Mouse (Mus musculus): ENCODE measurements at regions not wholly inside any gene's neighbourhood (a gene's known extent, or its start where the extent isn't known, plus 50 kb on each side); places are given as distances from the start of the nearest gene placed in this dataset.

DNA sequence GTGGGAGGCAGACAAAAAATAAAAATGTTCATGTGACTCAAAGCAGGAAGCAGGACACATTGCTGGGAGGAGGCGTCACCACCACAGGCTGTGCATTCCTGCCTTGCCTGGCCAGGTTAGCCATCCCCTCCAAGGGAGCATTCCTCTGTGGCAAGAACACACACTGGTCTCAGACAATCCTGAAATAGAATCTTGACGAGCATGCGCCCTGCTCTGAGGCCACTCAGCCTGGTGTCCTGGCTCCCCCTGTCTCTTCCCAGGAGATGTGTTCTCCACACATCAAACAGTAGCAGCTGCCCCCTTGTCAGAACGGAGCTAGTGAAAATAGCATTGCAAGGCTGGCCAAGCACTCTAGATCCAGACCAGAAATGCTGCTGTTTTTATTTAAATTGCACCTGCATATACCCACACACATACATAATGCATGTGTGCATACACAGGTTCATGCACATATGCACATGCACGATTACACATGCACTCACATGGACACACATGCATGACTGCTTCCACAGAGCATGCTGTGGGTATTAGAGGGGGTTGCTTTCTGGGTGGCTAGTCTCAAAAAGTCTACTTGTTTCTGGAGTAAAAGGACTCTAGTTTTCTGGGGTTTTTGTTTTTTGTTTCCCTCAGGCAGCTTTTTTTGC lies 105.8 kb downstream of the Tomm20 start:
- peaks cover 30% of the 10 kb centered on the region for H3K4me1 ChIP-seq (ENCODE audit: control insufficient read depth, insufficient read depth, low read length)
- ATAC-seq (ENCODE audit: insufficient number of reproducible peaks, low FRiP score, low TSS enrichment, low read depth): peak; percentile 79
- peak overlapping the region; percentile 28 for H3K4me2 ChIP-seq (ENCODE audit: low read depth, severe bottlenecking)

DNA sequence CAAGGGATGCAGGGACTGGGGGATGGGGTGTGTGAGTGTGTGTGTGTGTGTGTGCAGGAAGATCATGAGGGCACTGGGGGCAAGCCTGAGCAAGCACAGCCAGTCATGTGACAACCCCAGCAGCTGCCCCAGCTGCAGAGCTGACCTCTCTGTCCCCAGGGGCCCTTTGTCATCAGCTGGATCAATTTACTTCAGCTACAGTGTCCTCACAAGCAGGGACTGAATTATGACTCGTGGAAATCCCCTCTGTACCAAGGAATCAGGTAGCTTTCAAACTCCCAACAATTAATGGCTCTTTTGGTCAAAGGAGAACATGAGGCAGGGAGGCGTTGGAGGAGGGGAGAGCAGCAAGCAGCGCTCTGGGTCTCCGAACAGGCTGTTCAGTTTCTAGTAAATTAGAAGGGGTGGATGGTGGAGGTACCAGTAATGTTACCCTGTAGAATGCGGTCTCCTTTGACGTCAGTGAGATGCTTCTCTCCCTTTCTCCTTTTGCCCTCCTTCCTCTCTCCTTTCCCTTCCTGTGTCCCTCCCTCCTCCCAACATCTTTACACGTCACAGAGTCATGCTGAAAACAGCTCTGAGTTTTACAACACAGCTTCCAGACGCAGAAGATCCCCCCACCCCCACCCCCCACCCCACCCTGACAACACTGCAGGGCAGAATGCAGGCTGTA lies 106.5 kb downstream of the Tomm20 start:
- H3K36me3 ChIP-seq (ENCODE audit: control insufficient read depth, insufficient read depth, low read length): no peaks in the 10 kb centered on the region
- peak overlapping the region; percentile 77 for H3K27ac ChIP-seq (replicated peaks; ENCODE audit: low read depth, low read length)
- H3K4me1 ChIP-seq (ENCODE audit: control insufficient read depth, insufficient read depth, low read length): peaks cover 30% of the 10 kb centered on the region
- ATAC-seq (ENCODE audit: insufficient number of reproducible peaks, low FRiP score, low TSS enrichment, low read depth): peak; percentile 78
- no peak overlapping the region for H3K4me3 ChIP-seq (ENCODE audit: low read depth, low read length)
- no peaks in the 10 kb centered on the region for H3K9me3 ChIP-seq (ENCODE audit: control insufficient read depth, low read length)
- 2% methylated on average over 8 of the region's 8 CpGs for WGBS
- H3K27me3 ChIP-seq (ENCODE audit: control insufficient read depth, insufficient read depth, low read length): no peaks in the 10 kb centered on the region
- DNase-seq (ENCODE audit: low spot score): peak; percentile 82
- peak overlapping the region; percentile 34; the same call in 1 of the 2 replicates for H3K9ac ChIP-seq (ENCODE audit: low read length)
- H3K4me2 ChIP-seq (ENCODE audit: low read depth, severe bottlenecking): peak overlapping the region; percentile 28

More for the DNA sequence above, 105.8 kb downstream of the Tomm20 start:
- H3K27me3 ChIP-seq (ENCODE audit: control insufficient read depth, insufficient read depth, low read length): no peaks in the 10 kb centered on the region
- WGBS: 16% methylated on average over 5 of the region's 5 CpGs
- H3K36me3 ChIP-seq (ENCODE audit: control insufficient read depth, insufficient read depth, low read length): no peaks in the 10 kb centered on the region
- peak; percentile 73 for DNase-seq (ENCODE audit: low spot score)
- H3K9me3 ChIP-seq (ENCODE audit: control insufficient read depth, low read length): no peaks in the 10 kb centered on the region
- 0 out of 2 replicates have a peak overlapping the region, but pooled peaks have one; percentile 5 for H3K9ac ChIP-seq (ENCODE audit: low read length)
- no peak overlapping the region for H3K4me3 ChIP-seq (ENCODE audit: low read depth, low read length)
- peak overlapping the region; percentile 77 for H3K27ac ChIP-seq (replicated peaks; ENCODE audit: low read depth, low read length)

DNA sequence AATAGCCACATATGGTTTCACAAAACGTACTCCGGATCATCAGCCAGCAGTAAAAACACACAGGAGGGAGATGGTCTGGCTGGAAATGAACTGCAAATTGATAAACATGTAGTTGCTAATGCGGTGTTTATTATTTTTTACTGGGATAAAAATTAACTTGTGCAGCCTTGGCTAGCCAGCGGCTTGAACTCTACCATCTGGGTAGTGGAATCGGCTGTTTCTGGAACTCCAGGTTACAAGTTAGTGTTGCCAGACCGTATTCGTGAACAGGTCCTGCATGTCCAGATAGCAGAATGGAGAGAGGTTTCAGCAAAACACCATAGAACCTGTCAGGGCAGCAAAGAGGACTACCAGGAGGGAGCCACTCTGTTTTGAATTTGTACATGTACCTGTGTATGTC lies 107.4 kb downstream of the Tomm20 start:
- H3K4me1 ChIP-seq (ENCODE audit: control insufficient read depth, insufficient read depth, low read length): peaks cover 35% of the 10 kb centered on the region
- H3K27me3 ChIP-seq (ENCODE audit: control insufficient read depth, insufficient read depth, low read length): no peaks in the 10 kb centered on the region
- WGBS: 65% methylated on average over 7 of the region's 7 CpGs
- no peak for DNase-seq (ENCODE audit: low spot score)
- H3K4me3 ChIP-seq (ENCODE audit: low read depth, low read length): no peak overlapping the region
- no peaks in the 10 kb centered on the region for H3K9me3 ChIP-seq (ENCODE audit: control insufficient read depth, low read length)
- H3K36me3 ChIP-seq (ENCODE audit: control insufficient read depth, insufficient read depth, low read length): no peaks in the 10 kb centered on the region
- no peak overlapping the region; the same call in 1 of the 2 replicates for H3K9ac ChIP-seq (ENCODE audit: low read length)
- no peak for ATAC-seq (ENCODE audit: insufficient number of reproducible peaks, low FRiP score, low TSS enrichment, low read depth)
- H3K27ac ChIP-seq (replicated peaks; ENCODE audit: low read depth, low read length): peak overlapping the region; percentile 77
- no peak overlapping the region for H3K4me2 ChIP-seq (ENCODE audit: low read depth, severe bottlenecking)

DNA sequence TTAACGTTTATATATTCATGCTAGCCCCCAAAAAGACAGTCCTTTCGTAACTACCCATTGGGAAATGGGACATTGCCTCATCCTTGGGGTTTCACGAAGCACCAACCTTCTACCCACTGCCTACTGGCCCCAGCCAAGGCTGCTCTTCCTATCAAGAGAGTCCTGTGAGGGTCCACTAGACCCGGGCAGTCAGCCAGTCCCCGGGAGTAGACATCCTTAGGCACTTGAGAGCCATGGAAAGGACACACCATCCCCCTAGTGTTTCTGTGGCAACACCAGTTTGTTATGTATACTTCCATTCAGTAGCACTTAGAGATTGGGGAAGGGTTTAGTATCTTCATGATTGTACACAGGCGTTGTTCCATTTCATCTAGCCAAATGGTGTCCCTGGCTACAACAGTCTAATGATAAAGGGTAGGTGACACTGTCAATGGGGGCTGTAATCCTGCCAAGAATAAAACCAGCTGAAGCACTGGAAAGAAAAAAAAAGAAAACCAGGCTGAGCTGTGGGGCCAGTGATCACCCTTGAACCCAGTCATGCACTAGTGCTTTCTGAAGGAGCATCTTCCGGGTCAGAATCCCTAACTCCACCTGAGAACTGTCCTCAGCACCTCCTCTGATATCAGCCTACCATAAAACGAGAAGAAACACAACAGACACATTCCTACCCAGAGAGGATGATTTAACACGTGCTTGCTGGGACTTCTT lies 108.2 kb downstream of the Tomm20 start:
- DNase-seq (ENCODE audit: low spot score) (no peak), ATAC-seq (ENCODE audit: insufficient number of reproducible peaks, low FRiP score, low TSS enrichment, low read depth) (no peak)
- H3K9ac ChIP-seq (ENCODE audit: low read length): no peak overlapping the region
- H3K4me2 ChIP-seq (ENCODE audit: low read depth, severe bottlenecking): no peak overlapping the region
- 82% methylated on average over 9 of the region's 9 CpGs for WGBS
- H3K9me3 ChIP-seq (ENCODE audit: control insufficient read depth, low read length): no peaks in the 10 kb centered on the region
- H3K27ac ChIP-seq (replicated peaks; ENCODE audit: low read depth, low read length): peak overlapping the region; percentile 77; the same call in 1 of the 2 replicates
- H3K27me3 ChIP-seq (ENCODE audit: control insufficient read depth, insufficient read depth, low read length): no peaks in the 10 kb centered on the region
- H3K4me3 ChIP-seq (ENCODE audit: low read depth, low read length): no peak overlapping the region
- peaks cover 35% of the 10 kb centered on the region for H3K4me1 ChIP-seq (ENCODE audit: control insufficient read depth, insufficient read depth, low read length)
- no peaks in the 10 kb centered on the region for H3K36me3 ChIP-seq (ENCODE audit: control insufficient read depth, insufficient read depth, low read length)

DNA sequence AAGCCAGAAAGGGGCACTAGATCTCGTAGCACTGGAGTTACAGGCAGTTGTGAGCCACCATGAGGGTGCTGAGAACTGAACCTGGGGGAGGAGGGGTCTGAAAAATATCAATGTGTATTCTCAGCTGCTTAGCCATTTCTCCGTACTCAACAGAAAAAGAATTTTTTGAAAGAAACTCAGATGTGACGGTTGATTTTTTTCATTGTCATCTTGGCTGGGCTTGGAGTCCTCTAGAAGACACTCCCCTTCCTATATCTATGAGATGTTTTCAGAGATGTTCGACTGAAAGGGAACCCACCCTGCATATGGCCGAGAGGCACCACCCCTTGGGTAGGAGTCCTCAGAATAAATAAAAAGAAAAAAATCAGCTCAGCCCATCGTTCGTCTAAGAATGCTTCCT lies 110.1 kb downstream of the Tomm20 start:
- Histone ChIP-seq H3K4me2 (ENCODE audit: low read depth, severe bottlenecking) (no peak overlapping the region), H3K9ac (ENCODE audit: low read length) (no peak overlapping the region), H3K27me3 (ENCODE audit: control insufficient read depth, insufficient read depth, low read length) (no peaks in the 10 kb centered on the region), H3K9me3 (ENCODE audit: control insufficient read depth, low read length) (no peaks in the 10 kb centered on the region), H3K4me3 (ENCODE audit: low read depth, low read length) (no peak overlapping the region), H3K27ac (replicated peaks; ENCODE audit: low read depth, low read length) (no peak overlapping the region), H3K36me3 (ENCODE audit: control insufficient read depth, insufficient read depth, low read length) (no peaks in the 10 kb centered on the region), H3K4me1 (ENCODE audit: control insufficient read depth, insufficient read depth, low read length) (peaks cover 39% of the 10 kb centered on the region)
- 83% methylated on average over 7 of the region's 7 CpGs for WGBS
- DNase-seq (ENCODE audit: low spot score) (no peak), ATAC-seq (ENCODE audit: insufficient number of reproducible peaks, low FRiP score, low TSS enrichment, low read depth) (no peak)

DNA sequence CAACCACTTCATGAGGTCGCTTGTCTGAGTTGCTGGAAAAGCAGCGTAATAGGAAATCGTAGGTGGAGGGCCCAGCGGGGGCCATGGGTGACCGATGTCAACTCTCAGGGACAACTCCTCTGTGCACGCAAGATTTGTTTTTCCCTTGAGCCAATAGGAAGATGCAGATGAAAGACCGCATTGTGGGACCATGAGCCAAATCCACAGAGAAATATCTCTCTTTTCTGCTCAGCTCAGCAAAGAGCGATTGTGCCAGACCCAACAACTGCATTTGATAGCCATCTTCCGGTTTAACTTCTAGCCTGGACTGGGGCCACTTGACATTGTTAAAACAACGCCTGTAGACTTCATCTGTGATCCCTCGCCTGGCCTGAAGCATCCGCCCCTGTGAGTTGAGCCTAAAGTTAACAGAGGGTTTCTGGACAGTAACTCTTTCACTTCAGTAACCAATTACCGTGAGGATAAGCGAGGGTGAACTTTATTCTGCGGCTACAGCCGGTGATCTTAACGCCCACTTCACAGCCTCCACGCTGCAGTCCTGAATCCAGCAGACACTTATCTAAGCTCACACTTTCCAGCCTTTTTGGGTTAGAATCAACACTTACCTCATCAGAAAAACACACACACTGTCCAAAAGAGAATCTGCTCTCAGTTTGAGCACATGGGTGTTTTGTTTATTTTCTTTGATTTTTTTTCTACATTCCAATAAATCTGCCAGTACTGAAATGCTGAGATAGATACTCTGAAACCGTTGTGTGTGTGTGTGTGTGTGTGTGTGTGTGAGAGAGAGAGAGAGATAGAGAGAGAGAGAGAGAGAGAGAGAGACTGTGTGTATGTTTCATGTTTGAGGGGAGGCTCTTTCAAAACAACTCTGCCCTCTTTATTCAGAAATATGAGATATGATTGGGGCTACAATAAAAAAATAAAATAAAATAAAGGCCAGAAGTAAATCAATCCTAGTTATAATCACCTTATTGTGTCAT lies 111.9 kb downstream of the Tomm20 start:
- Histone ChIP-seq H3K9me3 (ENCODE audit: control insufficient read depth, low read length) (no peaks in the 10 kb centered on the region), H3K4me2 (ENCODE audit: low read depth, severe bottlenecking) (no peak overlapping the region), H3K27ac (replicated peaks; ENCODE audit: low read depth, low read length) (peak overlapping the region; percentile 70), H3K36me3 (ENCODE audit: control insufficient read depth, insufficient read depth, low read length) (no peaks in the 10 kb centered on the region), H3K9ac (ENCODE audit: low read length) (no peak overlapping the region), H3K27me3 (ENCODE audit: control insufficient read depth, insufficient read depth, low read length) (no peaks in the 10 kb centered on the region), H3K4me1 (ENCODE audit: control insufficient read depth, insufficient read depth, low read length) (peaks cover 26% of the 10 kb centered on the region), H3K4me3 (ENCODE audit: low read depth, low read length) (no peak overlapping the region)
- DNase-seq (ENCODE audit: low spot score) (no peak), ATAC-seq (ENCODE audit: insufficient number of reproducible peaks, low FRiP score, low TSS enrichment, low read depth) (no peak)
- 52% methylated on average over 19 of the region's 19 CpGs for WGBS

DNA sequence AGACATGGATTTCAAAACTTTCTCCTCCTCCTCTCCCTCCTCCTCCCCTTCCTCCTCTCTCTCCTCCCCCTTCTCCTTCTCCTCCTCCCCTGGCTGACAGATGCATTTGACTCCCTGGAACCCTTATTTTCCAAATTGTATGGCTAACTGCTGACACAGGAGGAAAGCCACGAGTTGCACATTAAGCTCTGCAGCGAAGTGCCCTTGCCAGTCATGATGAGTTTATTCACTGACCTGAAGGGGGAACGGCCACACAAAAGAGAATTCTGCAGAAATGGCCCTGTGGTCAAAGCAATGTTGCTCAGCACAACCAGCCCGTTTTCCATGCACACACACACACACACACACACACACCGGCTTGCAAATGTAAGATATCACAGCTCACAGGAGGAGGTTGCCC lies 112.6 kb downstream of the Tomm20 start:
- H3K4me1 ChIP-seq (ENCODE audit: control insufficient read depth, insufficient read depth, low read length): peaks cover 20% of the 10 kb centered on the region
- no peak overlapping the region for H3K4me2 ChIP-seq (ENCODE audit: low read depth, severe bottlenecking)
- ATAC-seq (ENCODE audit: insufficient number of reproducible peaks, low FRiP score, low TSS enrichment, low read depth) (no peak), DNase-seq (ENCODE audit: low spot score) (no peak)
- no peaks in the 10 kb centered on the region for H3K36me3 ChIP-seq (ENCODE audit: control insufficient read depth, insufficient read depth, low read length)
- no peak overlapping the region for H3K4me3 ChIP-seq (ENCODE audit: low read depth, low read length)
- H3K27me3 ChIP-seq (ENCODE audit: control insufficient read depth, insufficient read depth, low read length): no peaks in the 10 kb centered on the region
- H3K27ac ChIP-seq (replicated peaks; ENCODE audit: low read depth, low read length): peak overlapping the region; percentile 70
- 46% methylated on average over 5 of the region's 5 CpGs for WGBS
- no peak overlapping the region for H3K9ac ChIP-seq (ENCODE audit: low read length)
- no peaks in the 10 kb centered on the region for H3K9me3 ChIP-seq (ENCODE audit: control insufficient read depth, low read length)
